Mouse (Mus musculus): Measurements from ENCODE around the gene Gm47429. TPM values are rescaled to one million over a fixed set of nuclear protein-coding genes. Genes with fewer than 3 reads are reported as not detected.
"Not testable (repeated sequence)": the region's sequence is repeated elsewhere in the genome, so short reads cannot be mapped to it uniquely, and the experiment has no call there.

Gm47429 gene
- polyA plus RNA-seq (2016; fragmentation: Nextera tagmentation; extraction: Ambion mirVana): not detected in 2 replicates

DNA sequence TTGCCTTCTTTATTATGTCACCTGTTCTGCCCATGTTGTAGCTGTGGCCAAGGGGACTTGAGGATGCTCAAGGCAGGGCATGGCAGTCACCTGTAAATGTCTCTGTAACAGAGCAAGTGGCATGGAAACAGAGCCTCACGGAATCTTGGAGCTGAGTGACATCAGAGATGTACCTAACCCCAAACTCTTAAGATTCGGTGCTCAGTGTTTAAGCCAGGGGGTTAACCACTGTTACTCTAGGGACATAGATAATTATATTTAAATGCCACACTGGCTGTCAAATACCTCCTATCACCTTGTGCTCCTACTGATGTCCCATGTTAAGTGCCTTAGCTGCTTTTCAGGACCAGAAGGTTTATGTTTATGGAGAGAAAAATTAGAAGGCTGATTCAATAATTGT lies at the start of gene Gm47429:
Gene Gm47429 (minus strand): TSS at position 101 of the 400 bp plus-strand sequence.
- no peaks in the 10 kb centered on the region for H3K36me3 ChIP-seq (replicated peaks)

GRCm38 (mm10) chr13:50488510-50488909 lies 44.8 kb upstream of the Gm47429 start:
- not testable (repeated sequence) for H3K27ac ChIP-seq; H3K4me1 ChIP-seq; H3K9ac ChIP-seq; H3K27me3 ChIP-seq; ATAC-seq (ENCODE audit: low FRiP score); H3K4me3 ChIP-seq (replicated peaks); H3K9me3 ChIP-seq; H3K36me3 ChIP-seq (replicated peaks); H3K4me2 ChIP-seq

More for the DNA sequence above, at the start of gene Gm47429:
- Histone ChIP-seq H3K4me1 (no peaks in the 10 kb centered on the region; the same call in 1 of the 2 replicates), H3K9ac (no peak within 1 kb of the TSS), H3K27ac (no peak within 1 kb of the TSS), H3K27me3 (no peaks in the 10 kb centered on the region), H3K9me3 (no peaks in the 10 kb centered on the region), H3K4me2 (no peak within 1 kb of the TSS), H3K4me3 (replicated peaks) (no peak within 1 kb of the TSS)
- WGBS: 88% methylated on average over 2 of the region's 2 CpGs
- no peak for ATAC-seq (ENCODE audit: low FRiP score)

DNA sequence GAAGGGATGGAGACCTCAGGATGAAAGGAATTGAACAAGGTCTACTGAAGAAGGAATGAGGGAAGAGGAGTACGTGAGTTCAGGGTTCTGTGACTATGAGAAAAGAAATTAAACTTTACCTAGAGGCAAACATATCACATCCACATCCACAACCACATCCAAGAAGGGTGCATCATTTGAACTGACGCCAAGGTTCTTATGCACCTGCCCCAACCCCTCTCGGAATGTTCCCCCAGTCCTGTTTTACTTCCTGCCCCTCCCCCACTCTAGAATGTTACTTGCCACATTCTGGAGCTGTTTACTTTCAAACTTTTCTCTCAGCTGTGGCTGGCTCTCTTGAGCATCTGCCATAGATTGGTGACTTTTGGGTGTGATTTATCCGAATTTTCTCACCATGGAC lies 23.3 kb upstream of the Gm47429 start, which contains the start of gene Nutm2:
Gene Nutm2 (plus strand): TSS at position 301 of the 400 bp plus-strand sequence.
- H3K9me3 ChIP-seq: no peaks in the 10 kb centered on the region
- 85% methylated on average over 4 of the region's 4 CpGs for WGBS
- no peaks in the 10 kb centered on the region for H3K4me1 ChIP-seq
- no peak within 1 kb of the TSS for H3K27ac ChIP-seq
- no peak within 1 kb of the TSS for H3K4me2 ChIP-seq
- H3K9ac ChIP-seq: no peak within 1 kb of the TSS
- H3K36me3 ChIP-seq (replicated peaks): no peaks in the 10 kb centered on the region
- no peak within 1 kb of the TSS for H3K4me3 ChIP-seq (replicated peaks)
- no peaks in the 10 kb centered on the region for H3K27me3 ChIP-seq
- no peak for ATAC-seq (ENCODE audit: low FRiP score)

GRCm38 (mm10) chr13:50464621-50465562 lies 21.2 kb upstream of the Gm47429 start:
- 54% methylated on average over 27 of the region's 27 CpGs for WGBS
- no peak for ATAC-seq (ENCODE audit: low FRiP score)
- peak overlapping the region; percentile 22 for H3K4me2 ChIP-seq
- no peak overlapping the region for H3K9ac ChIP-seq
- no peaks in the 10 kb centered on the region for H3K36me3 ChIP-seq (replicated peaks)
- no peaks in the 10 kb centered on the region for H3K4me1 ChIP-seq
- no peaks in the 10 kb centered on the region for H3K27me3 ChIP-seq
- no peaks in the 10 kb centered on the region for H3K9me3 ChIP-seq
- H3K27ac ChIP-seq: no peak overlapping the region
- peak overlapping the region; percentile 28 for H3K4me3 ChIP-seq (replicated peaks)

DNA sequence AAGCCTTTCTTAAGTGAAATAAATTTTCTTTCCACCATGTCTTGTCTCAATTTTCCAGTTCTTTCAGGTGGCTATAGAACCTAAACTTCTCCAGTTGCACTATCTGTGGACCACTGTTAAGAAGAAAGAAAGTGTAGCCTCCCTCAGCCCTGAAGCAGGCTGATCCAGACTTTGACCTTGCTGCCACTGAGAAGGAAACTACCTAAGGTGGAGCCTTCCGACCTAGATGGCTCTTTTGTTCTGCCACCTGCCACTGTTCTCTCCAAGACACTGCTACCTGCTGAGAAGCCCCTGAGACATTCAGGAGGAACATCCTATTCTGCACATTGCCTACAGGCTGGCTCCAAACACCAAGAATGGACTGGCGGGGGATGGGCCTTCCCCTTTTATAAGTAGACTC lies 16.7 kb upstream of the Gm47429 start:
- H3K27ac ChIP-seq; H3K4me3 ChIP-seq (replicated peaks); ATAC-seq (ENCODE audit: low FRiP score); H3K9me3 ChIP-seq; H3K9ac ChIP-seq; H3K4me1 ChIP-seq; H3K27me3 ChIP-seq; H3K36me3 ChIP-seq (replicated peaks); H3K4me2 ChIP-seq: not testable (repeated sequence)
- WGBS: 73% methylated on average over 2 of the region's 2 CpGs

GRCm38 (mm10) chr13:50453426-50453825 lies 9.7 kb upstream of the Gm47429 start:
- H3K9ac ChIP-seq: no peak overlapping the region
- WGBS: 33% methylated on average over 4 of the region's 4 CpGs
- no peaks in the 10 kb centered on the region for H3K27me3 ChIP-seq
- H3K27ac ChIP-seq: no peak overlapping the region
- no peak for ATAC-seq (ENCODE audit: low FRiP score)
- no peaks in the 10 kb centered on the region for H3K9me3 ChIP-seq
- no peaks in the 10 kb centered on the region for H3K36me3 ChIP-seq (replicated peaks)
- H3K4me1 ChIP-seq: no peaks in the 10 kb centered on the region
- H3K4me2 ChIP-seq: no peak overlapping the region
- H3K4me3 ChIP-seq (replicated peaks): no peak overlapping the region

DNA sequence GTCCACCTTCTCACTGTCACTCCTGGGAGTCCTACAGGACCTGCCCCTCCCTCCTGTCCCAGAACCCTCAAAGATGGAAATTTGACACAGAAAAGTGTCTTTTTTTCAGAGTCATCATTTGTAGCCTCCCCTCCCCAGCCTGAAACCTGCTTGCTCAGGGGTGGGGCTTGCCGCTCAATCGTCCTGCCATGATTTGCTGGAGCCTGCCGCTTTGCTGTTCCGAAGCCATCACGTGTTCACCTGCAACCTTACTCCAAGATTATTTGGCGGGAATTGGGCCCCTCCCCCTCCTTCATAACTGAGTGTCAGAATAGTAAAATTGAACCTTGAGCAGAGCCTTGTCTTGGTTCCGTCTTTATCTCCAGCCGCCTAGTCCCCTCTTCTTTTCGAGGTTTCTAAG lies 8.6 kb upstream of the Gm47429 start:
- H3K36me3 ChIP-seq (replicated peaks); ATAC-seq (ENCODE audit: low FRiP score); H3K4me1 ChIP-seq; H3K9me3 ChIP-seq; H3K27ac ChIP-seq; H3K27me3 ChIP-seq; H3K4me3 ChIP-seq (replicated peaks); H3K9ac ChIP-seq; H3K4me2 ChIP-seq: not testable (repeated sequence)
- 70% methylated on average over 9 of the region's 9 CpGs for WGBS

DNA sequence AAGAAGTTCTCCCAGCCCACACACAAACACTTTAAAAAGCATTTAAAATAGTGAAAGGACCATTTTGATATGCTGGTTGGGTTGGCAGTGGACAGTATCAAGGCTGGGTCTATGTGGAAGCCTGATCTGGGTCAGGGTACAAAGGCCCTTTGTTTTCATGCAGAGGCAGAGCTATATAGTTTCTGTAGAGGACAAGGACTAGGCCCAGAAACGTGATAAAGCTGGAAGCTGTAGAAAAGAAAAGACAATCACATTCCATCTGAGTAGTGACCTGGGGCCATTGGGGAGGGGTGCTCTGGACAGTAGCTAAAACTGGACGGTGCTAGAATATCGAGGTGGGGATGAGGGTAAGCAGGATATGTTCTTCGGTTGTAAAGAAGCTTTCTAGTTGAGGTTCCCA lies 1.5 kb upstream of the Gm47429 start:
- Histone ChIP-seq H3K27ac (no peak overlapping the region), H3K4me1 (no peaks in the 10 kb centered on the region; the same call in 1 of the 2 replicates), H3K4me2 (no peak overlapping the region), H3K9ac (no peak overlapping the region), H3K4me3 (replicated peaks) (no peak overlapping the region), H3K9me3 (no peaks in the 10 kb centered on the region), H3K27me3 (no peaks in the 10 kb centered on the region), H3K36me3 (replicated peaks) (no peaks in the 10 kb centered on the region)
- ATAC-seq (ENCODE audit: low FRiP score): no peak
- WGBS: 68% methylated on average over 4 of the region's 4 CpGs

DNA sequence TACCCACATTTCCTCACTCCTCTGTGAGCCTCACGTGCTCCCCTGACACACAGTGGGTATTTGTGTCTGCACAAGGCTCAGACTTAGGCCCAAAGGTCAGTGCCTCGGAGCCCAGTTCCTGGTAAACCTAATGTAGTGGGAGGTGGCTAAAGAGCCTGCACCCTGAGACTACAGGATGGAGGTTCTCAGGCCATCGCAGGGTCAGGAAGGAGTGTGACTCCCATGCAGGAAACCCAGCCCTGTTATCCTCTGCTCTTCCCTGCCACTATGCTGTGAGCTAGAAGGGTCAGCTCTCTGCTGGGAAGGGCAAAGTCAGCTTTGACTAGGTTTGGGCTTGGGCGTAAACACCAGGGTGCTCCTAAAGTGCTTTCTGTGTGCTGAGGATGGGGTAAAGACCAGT lies 17.0 kb downstream of the Gm47429 start:
- Histone ChIP-seq H3K4me3 (replicated peaks) (no peak overlapping the region), H3K27ac (no peak overlapping the region), H3K4me2 (no peak overlapping the region), H3K9ac (no peak overlapping the region), H3K27me3 (no peaks in the 10 kb centered on the region), H3K36me3 (replicated peaks) (peaks cover 92% of the 10 kb centered on the region), H3K4me1 (no peaks in the 10 kb centered on the region), H3K9me3 (no peaks in the 10 kb centered on the region)
- 93% methylated on average over 4 of the region's 4 CpGs for WGBS
- no peak for ATAC-seq (ENCODE audit: low FRiP score)

DNA sequence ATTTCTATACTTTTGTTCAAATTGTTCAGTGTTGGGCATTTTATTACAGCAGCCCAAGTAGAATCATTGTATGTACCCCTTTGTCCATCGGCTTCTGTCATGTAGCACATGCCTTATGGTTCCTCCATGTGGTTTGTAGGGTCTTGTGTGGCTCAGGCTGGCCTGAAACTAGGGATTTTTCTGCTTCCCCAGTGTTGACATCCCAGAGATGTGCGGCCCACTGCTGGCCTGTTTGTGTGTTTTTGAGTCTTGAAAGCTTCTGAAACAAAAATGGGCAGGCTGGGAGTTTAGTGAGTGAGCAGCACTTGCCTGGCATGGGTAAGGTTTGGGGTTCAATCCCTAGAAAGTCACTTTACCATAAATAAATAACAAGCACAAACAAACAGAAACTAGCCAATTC lies 19.2 kb downstream of the Gm47429 start:
- H3K27me3 ChIP-seq: no peaks in the 10 kb centered on the region
- no peak overlapping the region for H3K9ac ChIP-seq
- no peaks in the 10 kb centered on the region for H3K9me3 ChIP-seq
- no peak overlapping the region for H3K4me3 ChIP-seq (replicated peaks)
- peaks cover 80% of the 10 kb centered on the region for H3K36me3 ChIP-seq (replicated peaks)
- H3K4me2 ChIP-seq: no peak overlapping the region
- ATAC-seq (ENCODE audit: low FRiP score): no peak
- WGBS: 90% methylated on average over 2 of the region's 2 CpGs
- H3K4me1 ChIP-seq: no peaks in the 10 kb centered on the region
- no peak overlapping the region for H3K27ac ChIP-seq

- peaks cover 72% of the 10 kb centered on the region for H3K36me3 ChIP-seq (replicated peaks)
- no peaks in the 10 kb centered on the region for H3K27me3 ChIP-seq
- ATAC-seq (ENCODE audit: low FRiP score): no peak
- H3K27ac ChIP-seq: no peak overlapping the region
- peaks cover 4% of the 10 kb centered on the region; the same call in 1 of the 2 replicates for H3K4me1 ChIP-seq
- H3K4me2 ChIP-seq: no peak overlapping the region
- no peaks in the 10 kb centered on the region for H3K9me3 ChIP-seq
- no peak overlapping the region for H3K4me3 ChIP-seq (replicated peaks)
- H3K9ac ChIP-seq: no peak overlapping the region
- 92% methylated on average over 8 of the region's 8 CpGs for WGBS
These were observed 20.0 kb downstream of the Gm47429 start for GRCm38 (mm10) chr13:50423625-50424209.

DNA sequence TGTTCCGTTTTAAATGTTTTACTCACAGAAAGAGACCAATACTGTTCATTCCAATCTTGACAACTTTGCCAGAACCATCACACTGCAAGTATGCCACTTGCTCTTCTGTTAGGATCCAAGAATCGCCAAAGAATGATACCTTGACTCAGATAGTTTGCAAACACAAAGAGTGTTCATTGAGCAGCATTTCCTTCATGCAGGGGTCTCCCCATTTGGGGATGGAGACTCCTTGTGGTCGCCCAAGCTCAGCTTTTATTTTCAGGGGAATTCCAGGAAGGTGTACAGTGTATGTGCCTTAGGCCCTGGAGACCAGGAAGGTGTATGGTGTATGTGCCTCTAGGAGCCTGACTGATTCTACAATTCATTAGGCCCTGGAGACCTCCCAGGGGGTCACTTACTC lies 25.3 kb downstream of the Gm47429 start:
- Histone ChIP-seq H3K4me1 (peaks cover 10% of the 10 kb centered on the region), H3K27me3 (no peaks in the 10 kb centered on the region), H3K36me3 (replicated peaks) (peaks cover 19% of the 10 kb centered on the region), H3K4me2 (peak overlapping the region; percentile 78), H3K9me3 (no peaks in the 10 kb centered on the region), H3K9ac (peak overlapping the region; percentile 90), H3K27ac (no peak overlapping the region), H3K4me3 (replicated peaks) (peak overlapping the region; percentile 86)
- ATAC-seq (ENCODE audit: low FRiP score): no peak
- WGBS: 43% methylated on average over 3 of the region's 3 CpGs
